Mouse (Mus musculus) E14TG2a.4 (cell line): Measurements from ENCODE around the gene Plekhd1.

ENCODE experiments used
- CTCF ChIP-seq: conservative IDR thresholded peaks from 2 replicates; pipeline ENCODE4 v1.5.1; 2014; ENCODE audit warnings: low read length
- NANOG ChIP-seq: IDR thresholded peaks from 2 replicates; pipeline ENCODE4 v1.6.1; 2014; ENCODE audit warnings: borderline replicate concordance, low read length, mixed read lengths
- POU5F1 ChIP-seq: IDR thresholded peaks from 2 replicates; pipeline ENCODE4 v1.6.1; 2014; ENCODE audit warnings: low read length, borderline replicate concordance

- TF ChIP-seq CTCF (no peak), NANOG (no peak), POU5F1 (no peak)
Observed at GRCm38 (mm10) chr12:80715915-80716314, 23.5 kb downstream of the Plekhd1 start.
